Mouse (Mus musculus) T-cell, adult 2 months (primary cell): ENCODE measurements around the gene Ankrd28.

Source experiments
- DNase-seq: peaks from one replicate; pipeline ENCODE4 v3.0.0; 2022; ENCODE audit warnings: low spot score

Ankrd28 gene

DNA sequence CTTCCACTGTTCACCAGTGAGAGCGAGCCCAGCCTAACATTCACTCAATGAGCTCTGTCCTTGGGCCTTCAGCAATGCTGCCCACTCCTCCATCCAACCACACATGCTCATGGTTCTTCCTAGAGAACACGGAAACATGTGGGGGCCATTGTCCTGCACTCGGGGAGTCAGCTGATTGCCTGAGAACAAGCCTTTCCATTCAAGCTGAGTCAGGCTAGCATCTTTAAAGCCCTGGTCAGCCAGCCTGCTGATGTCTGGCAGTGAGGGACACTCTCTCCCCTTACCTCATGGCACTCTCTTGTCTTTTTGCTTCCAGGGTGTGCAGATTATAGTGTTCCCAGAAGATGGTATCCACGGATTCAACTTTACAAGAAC, 164.9 kb downstream of the Ankrd28 start:
- no peak for DNase-seq

GRCm38 (mm10) chr14:31664903-31665565, 165.4 kb downstream of the Ankrd28 start:
- DNase-seq = peak; percentile 67

- no peak for DNase-seq
These were observed 166.2 kb downstream of the Ankrd28 start for GRCm38 (mm10) chr14:31664100-31664902.

DNA sequence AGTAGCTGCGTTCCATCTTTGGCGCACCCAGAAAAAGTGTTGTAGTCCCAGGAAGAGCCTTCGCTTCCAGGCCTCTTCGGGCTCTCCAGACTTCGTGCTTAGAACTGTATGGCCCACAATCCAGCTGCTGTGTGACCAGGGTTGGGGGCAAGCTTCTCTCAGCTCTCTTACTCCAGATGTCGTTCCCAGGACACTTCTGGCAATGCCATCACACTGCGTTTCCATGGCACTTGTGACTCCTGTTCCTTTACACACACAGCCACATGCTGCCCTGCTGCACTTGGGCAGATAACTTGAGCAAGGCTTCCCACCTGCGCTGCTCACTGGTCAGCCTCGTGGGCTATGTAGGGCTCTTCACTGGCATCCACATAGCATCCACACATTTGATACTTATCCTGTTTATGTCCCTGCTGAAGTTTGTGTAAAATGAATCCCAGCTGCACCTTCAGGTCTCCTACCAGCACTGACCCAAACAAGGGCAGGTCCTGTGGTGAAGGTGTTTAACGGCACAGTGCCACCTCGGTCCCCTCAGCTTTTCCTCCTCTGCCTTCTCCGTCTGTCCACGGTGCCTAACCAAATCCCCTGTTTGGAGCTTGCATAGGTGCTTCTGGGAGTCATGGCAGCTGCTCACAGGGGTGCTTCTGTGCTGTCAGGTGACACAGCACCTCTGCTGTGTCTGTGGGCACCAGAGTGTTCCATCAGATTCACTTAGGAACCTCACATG, 166.9 kb downstream of the Ankrd28 start:
- no peak for DNase-seq

- DNase-seq = peak; percentile 22
These were observed 167.8 kb downstream of the Ankrd28 start for GRCm38 (mm10) chr14:31662555-31663211.

GRCm38 (mm10) chr14:31661671-31662554, 168.5 kb downstream of the Ankrd28 start:
- peak; percentile 84 for DNase-seq

DNA sequence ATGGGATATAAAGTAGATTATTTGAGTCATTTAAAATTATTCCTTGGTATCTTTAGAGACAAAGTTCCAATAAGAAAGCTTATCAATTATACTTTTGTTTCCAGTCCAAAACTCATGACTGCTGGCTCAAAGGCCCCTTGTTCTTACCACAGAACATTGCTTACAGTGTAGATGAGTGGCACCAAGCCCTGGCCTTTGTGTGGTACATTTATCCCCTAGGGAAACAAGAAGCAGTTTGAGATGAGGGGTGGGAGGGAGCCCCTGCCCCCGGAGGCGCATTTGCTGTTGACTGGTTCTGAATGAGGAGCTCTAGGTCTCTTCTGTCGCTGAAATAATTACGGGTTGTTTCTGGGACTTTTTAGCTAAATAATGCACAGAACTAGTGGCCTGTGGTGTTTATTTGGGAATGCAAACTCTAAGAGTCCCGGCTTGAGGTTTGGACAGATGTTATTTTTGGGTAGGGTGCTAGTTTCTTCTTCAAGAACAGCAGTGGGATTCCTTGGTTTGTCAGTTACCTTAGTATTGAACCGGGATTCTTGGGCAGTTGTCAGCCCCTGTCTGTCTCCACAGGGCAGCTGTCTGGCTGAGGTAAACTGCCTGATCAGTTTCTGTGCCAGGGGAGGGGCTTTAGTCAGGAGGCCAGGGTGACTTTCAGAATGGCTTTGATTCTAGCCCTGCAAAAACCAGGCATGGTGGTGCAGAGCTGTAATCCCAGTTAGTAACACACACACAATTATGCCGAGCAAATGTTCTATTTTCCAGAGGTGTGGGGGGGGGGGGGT, 169.9 kb downstream of the Ankrd28 start:
- no peak for DNase-seq

- no peak for DNase-seq
These were observed 170.8 kb downstream of the Ankrd28 start for GRCm38 (mm10) chr14:31659501-31660181.

GRCm38 (mm10) chr14:31658126-31658680, 172.2 kb downstream of the Ankrd28 start:
- no peak for DNase-seq

DNA sequence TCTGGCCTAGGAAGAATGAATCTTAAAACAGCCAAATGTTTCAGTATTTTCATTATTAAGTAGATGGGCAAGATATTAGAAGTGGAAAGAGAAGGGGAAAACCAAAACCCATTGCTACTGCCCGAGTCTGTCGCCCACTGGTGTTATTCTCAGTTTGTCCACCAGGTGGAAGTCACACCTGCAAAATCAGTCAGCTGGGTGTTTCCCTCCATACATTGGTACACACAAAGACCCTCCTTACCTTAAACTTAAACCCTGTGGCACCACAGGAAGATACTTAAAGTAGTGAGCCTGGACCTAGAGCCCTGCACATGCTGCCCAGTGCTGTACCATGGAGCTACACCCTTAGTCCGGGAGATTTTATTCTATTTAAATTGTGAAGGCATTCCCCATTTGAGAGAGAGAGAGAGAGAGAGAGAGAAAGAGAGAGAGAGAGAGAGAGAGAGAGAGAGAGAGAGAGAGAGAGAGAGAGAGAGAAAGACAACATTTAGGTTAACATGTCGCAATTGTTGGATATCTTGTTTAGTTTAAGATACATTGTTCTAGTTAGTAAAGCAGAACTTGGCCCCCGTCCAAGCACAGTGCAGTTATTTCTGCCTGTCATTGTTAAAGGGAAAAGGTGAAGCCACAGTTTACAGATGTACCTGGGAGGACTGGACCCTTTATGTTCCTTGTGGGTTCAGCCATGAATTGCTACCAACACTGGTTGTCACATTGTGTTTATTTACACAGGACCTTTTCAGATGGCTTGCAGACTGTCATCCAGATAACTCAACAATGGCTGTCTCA, 173.4 kb downstream of the Ankrd28 start:
- DNase-seq = peak; percentile 65

- DNase-seq = no peak
These were observed 174.1 kb downstream of the Ankrd28 start for GRCm38 (mm10) chr14:31656386-31656785.

- no peak for DNase-seq
These were observed 175.0 kb downstream of the Ankrd28 start for GRCm38 (mm10) chr14:31655406-31655805.

DNA sequence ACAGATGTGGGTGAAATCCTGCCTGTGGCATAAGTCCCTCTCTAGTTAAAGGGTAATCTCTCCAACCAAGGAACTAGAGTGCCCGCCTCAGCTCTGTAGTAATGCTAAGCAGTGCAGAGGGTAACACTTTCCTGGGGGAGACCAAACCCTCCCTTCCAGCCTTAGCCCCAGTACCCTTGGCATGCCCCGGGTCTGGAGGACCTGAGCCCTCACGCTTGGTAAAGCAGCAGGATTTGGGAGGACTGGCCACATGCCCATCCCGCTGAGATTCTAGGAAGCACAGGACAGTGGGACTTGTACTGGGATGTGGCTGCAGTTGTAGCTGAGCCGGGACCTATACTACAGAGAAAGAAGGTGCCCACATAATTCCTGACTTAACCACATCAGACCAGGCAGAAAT, 175.6 kb downstream of the Ankrd28 start:
- DNase-seq = no peak

DNA sequence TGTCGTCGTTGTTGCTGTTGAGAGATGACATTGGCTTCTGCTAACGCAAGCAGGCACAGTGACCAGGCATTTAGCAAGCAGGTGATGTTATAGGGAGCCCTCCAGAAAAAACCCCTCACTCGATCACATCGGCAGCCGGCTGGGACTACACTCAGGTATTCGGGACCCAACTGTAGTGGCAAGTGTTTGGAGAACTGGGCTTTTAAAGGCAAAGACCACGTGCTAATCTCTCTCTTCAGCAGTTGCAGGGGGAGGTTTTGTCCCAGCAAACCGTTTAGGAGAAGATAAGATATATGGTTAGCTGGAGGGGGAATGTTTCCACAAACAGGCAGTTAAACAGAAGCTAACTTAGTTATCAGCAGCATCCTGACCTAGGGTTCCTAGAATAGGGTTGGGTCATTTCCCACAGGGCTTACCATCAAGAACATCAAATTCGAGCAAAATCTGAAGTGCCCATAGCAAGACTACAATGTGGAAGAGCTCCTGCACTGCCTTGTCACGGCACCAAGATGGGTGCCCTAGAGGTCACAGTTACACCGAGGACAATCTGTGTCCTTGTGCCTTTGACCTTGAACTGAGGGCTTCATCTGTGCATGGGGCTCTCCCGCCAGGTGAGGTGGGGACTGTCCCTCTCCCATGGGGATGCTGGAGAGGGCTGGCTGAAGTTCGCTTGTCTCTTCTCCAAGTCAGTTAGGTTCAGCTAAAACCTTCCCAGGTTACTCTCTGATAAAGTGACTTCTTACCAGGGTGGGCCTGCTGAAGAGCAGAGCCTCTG, 177.2 kb downstream of the Ankrd28 start:
- no peak for DNase-seq

DNA sequence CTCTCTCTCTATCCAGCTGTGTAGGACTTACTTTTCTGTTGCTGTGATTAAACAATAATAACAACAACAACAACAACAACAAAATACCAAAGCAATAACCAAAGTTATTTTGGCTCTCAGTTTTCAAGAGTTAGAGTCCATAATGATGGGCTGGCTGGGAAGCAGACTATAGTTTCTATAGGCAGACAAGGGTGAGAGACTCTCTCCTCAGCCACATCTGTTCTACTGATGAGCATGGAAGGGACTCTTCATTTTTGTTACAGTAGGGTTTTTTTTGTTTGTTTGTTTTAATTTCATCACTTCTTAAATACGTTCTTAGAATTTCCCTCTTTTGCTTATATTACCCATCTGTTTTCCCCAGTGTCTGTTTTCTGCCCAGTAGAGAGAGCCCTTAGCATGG, 177.8 kb downstream of the Ankrd28 start:
- no peak for DNase-seq

- DNase-seq = no peak
These were observed 178.3 kb downstream of the Ankrd28 start for GRCm38 (mm10) chr14:31652106-31652505.

GRCm38 (mm10) chr14:31651206-31651605, 179.2 kb downstream of the Ankrd28 start:
- DNase-seq = no peak

DNA sequence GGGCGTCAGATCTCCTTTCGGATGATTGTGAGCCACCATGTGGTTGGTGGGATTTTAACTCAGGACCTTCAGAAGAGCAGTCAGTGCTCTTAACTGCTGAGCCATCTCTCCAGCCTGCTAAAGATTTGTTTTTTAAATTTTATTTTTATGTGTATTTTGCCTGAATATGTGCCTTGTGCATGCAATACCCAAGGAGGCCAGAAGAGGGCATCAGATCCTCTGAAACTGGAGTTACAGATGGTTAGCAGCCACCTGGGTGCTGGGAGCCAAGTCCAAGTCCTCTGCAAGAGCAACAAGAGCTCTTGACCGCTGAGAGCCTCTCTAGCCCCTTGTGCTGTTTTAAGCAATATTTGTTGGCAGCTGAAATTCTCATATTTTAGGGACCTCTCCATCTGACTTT, 180.1 kb downstream of the Ankrd28 start:
- no peak for DNase-seq
